Mouse (Mus musculus) regulatory T cell (primary cell): Measurements from ENCODE around the gene Gm21693.
"Not testable (repeated sequence)": the region's sequence is repeated elsewhere in the genome, so short reads cannot be mapped to it uniquely, and the experiment has no call there.

Experiments
- in situ Hi-C: fragments of 300-600 bp; cut with MboI, MseI; formaldehyde crosslinking; loops from one replicate; pipeline ENCODE4 v1.15.1; 2025; ENCODE audit warnings: high pct_unique_total_duplicates

Gene Gm21693

GRCm38 (mm10) chrY:3345229-3345628, at the start of gene Gm21693:
Gene Gm21693 (minus strand): TSS chrY:3345329.
- in situ Hi-C loops = not testable (repeated sequence)

GRCm38 (mm10) chrY:3340661-3341060, 4.5 kb downstream of the Gm21693 start:
- in situ Hi-C loops = not testable (repeated sequence)

GRCm38 (mm10) chrY:3306349-3306748, 38.8 kb downstream of the Gm21693 start, which contains the start of gene Gm21677:
Gene Gm21677 (minus strand): TSS chrY:3306449.
- in situ Hi-C loops = not testable (repeated sequence)
